Mouse (Mus musculus): Measurements from ENCODE around the gene Tmc4. TPM values are rescaled to one million over a fixed set of nuclear protein-coding genes. Genes with fewer than 3 reads are reported as not detected.
"Not testable (repeated sequence)": the region's sequence is repeated elsewhere in the genome, so short reads cannot be mapped to it uniquely, and the experiment has no call there.

Tmc4 gene
- 5.7 and 6.2 TPM in 2 replicates for polyA plus RNA-seq (2014; fragmentation: Nextera tagmentation; extraction: Ambion mirVana)

DNA sequence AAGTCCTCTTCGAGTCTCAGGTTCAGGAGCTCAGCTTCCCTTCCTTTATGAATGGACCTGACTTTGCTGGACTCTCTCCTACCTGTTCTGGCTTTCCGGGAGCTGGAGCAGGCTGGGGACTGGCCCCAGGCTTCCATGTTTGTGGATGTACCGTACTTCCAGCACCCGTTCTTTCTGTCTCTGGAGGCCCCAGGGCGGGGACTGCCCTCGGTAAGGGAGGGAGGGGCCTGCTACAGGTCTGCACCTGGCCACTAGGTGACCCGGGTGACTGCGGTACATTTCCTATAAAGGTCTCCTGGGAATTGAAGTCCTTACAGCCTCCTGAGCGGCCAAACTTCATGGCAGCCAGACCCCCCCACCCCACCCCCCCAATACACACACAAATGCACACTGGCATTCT, at the start of gene Tmc4:
Gene Tmc4, minus strand, starts transcription at position 212 of the 400 bp plus-strand sequence.
- Histone ChIP-seq H3K9ac (ENCODE audit: low read depth, low read length) (no peak within 1 kb of the TSS), H3K4me2 (no peak within 1 kb of the TSS), H3K27me3 (ENCODE audit: control insufficient read depth, insufficient read depth, low read length) (no peaks in the 10 kb centered on the region), H3K36me3 (ENCODE audit: control insufficient read depth, insufficient read depth, low read length) (peaks cover 2% of the 10 kb centered on the region; the same call in 1 of the 2 replicates), H3K27ac (ENCODE audit: low read depth, low read length) (no peak within 1 kb of the TSS), H3K4me3 (ENCODE audit: low read depth, low read length) (no peak within 1 kb of the TSS), H3K4me1 (ENCODE audit: control insufficient read depth, insufficient read depth, low read length) (no peaks in the 10 kb centered on the region), H3K9me3 (replicated peaks; ENCODE audit: control insufficient read depth, low read length) (no peaks in the 10 kb centered on the region)
- 46% methylated on average over 9 of the region's 9 CpGs for WGBS (ENCODE audit: insufficient replicate concordance)
- no peak for ATAC-seq (replicated peaks; ENCODE audit: insufficient number of reproducible peaks, low FRiP score, low TSS enrichment)

DNA sequence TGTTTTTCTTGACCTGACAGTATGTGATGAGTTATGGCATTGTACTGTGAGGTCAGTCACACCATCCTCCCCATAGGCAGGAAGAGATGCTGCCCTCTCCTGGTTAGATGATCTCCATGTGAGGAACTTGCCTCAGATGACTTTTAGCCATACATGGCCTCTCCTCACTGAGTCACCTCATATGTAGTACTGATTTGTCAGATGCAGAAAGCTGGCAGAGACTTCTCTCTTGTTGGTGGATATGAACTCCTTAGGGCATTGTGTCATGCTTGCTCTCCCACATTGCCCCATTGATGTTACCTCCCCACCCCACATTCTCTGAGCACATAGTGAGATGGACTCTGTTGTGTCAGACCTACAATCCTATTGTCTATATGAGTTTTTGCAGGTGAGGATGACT, 48.1 kb upstream of the Tmc4 start:
- H3K4me3 ChIP-seq (ENCODE audit: low read depth, low read length); H3K4me2 ChIP-seq; H3K9me3 ChIP-seq (replicated peaks; ENCODE audit: control insufficient read depth, low read length); H3K36me3 ChIP-seq (ENCODE audit: control insufficient read depth, insufficient read depth, low read length); H3K27ac ChIP-seq (ENCODE audit: low read depth, low read length); H3K9ac ChIP-seq (ENCODE audit: low read depth, low read length); H3K4me1 ChIP-seq (ENCODE audit: control insufficient read depth, insufficient read depth, low read length); ATAC-seq (replicated peaks; ENCODE audit: insufficient number of reproducible peaks, low FRiP score, low TSS enrichment); H3K27me3 ChIP-seq (ENCODE audit: control insufficient read depth, insufficient read depth, low read length): not testable (repeated sequence)

DNA sequence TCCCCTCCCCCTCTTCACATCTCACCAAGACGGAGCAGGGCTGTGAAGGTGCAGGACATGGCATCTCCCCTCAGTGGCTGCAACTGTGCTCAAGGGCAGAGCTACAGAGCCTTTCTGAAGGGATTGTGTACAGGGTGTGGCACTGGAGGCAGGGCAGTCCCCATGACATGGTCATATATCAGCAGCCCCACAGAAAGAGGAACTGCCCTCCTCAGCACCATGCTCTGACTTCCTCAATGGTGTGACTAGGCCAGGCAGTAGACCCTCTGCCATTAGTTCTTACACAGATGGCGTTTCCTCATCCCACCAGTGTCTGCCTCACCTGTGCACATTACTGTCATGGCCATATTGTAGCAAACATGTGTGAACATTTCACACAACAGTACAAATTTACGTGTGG, 42.9 kb upstream of the Tmc4 start, which contains the start of gene Pirb:
Gene Pirb, minus strand, starts transcription at position 124 of the 400 bp plus-strand sequence.
- H3K27ac ChIP-seq (ENCODE audit: low read depth, low read length); H3K4me2 ChIP-seq: not testable (repeated sequence)
- WGBS (ENCODE audit: insufficient replicate concordance), result 0% methylated on average over 1 of the region's 3 CpGs

DNA sequence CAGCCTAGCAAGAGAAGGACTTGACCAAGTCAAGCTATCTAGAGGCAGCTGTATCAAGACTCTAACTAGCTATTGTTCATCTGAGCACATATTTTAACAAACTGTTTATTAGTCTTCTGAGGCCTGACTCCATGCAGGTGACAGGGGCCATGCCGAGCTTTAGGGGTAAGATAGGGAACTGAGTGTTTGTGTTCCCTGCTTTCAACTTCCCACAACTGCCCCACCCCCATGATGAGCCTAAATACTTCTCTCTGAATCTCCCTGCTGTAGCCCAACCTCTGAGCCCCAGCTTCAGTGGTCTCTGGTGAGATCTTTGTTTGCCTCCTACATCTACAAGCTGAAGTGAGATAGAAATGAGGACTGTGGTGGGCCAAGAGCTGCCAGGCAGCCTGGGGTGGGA, 37.9 kb upstream of the Tmc4 start:
- 30% methylated on average over 1 of the region's 1 CpGs for WGBS (ENCODE audit: insufficient replicate concordance)

More for the DNA sequence above, 42.9 kb upstream of the Tmc4 start, which contains the start of gene Pirb:
- not testable (repeated sequence) for H3K27me3 ChIP-seq (ENCODE audit: control insufficient read depth, insufficient read depth, low read length); H3K4me3 ChIP-seq (ENCODE audit: low read depth, low read length); ATAC-seq (replicated peaks; ENCODE audit: insufficient number of reproducible peaks, low FRiP score, low TSS enrichment); H3K4me1 ChIP-seq (ENCODE audit: control insufficient read depth, insufficient read depth, low read length); H3K9me3 ChIP-seq (replicated peaks; ENCODE audit: control insufficient read depth, low read length); H3K36me3 ChIP-seq (ENCODE audit: control insufficient read depth, insufficient read depth, low read length); H3K9ac ChIP-seq (ENCODE audit: low read depth, low read length)

DNA sequence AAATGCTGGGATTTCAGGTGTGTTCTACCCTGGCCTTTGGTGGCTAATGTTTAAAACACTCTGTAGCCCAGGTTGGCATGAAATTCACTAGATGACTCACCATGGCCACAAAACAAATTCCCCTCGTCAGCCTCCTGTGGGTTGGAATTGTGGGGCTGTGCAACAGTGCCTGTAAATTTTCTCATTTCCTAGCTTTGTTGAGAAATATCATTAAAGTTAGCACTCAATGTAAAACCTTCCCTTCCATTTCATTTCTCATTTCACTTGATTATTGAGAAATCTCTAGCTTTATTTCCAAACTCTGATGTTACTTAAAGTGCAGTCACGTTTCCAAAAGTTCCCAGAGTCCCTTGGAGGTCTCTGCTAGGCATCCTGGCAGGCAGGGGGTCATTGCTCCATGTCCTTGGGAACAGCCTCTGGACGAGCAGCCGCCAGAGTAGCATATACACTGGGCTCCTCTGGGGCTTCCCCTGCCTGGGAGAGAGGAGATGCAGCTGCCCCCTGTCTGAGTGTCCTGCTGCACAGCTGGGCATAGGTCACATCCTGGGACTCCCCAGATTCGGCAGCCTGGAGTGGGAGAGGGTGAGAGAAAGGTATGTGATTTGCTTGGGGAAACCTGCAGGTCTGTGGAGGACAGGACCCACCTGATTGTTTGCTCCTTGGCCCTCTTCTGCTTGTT, 35.0 kb upstream of the Tmc4 start:
- no peaks in the 10 kb centered on the region for H3K4me1 ChIP-seq (ENCODE audit: control insufficient read depth, insufficient read depth, low read length)
- no peaks in the 10 kb centered on the region for H3K36me3 ChIP-seq (ENCODE audit: control insufficient read depth, insufficient read depth, low read length)
- 45% methylated on average over 5 of the region's 5 CpGs for WGBS (ENCODE audit: insufficient replicate concordance)
- no peak overlapping the region for H3K9ac ChIP-seq (ENCODE audit: low read depth, low read length)
- H3K4me2 ChIP-seq, result no peak overlapping the region
- H3K4me3 ChIP-seq (ENCODE audit: low read depth, low read length), result no peak overlapping the region
- H3K27ac ChIP-seq (ENCODE audit: low read depth, low read length), result no peak overlapping the region
- H3K27me3 ChIP-seq (ENCODE audit: control insufficient read depth, insufficient read depth, low read length), result no peaks in the 10 kb centered on the region
- no peaks in the 10 kb centered on the region for H3K9me3 ChIP-seq (replicated peaks; ENCODE audit: control insufficient read depth, low read length)
- no peak for ATAC-seq (replicated peaks; ENCODE audit: insufficient number of reproducible peaks, low FRiP score, low TSS enrichment)

More for the DNA sequence above, 37.9 kb upstream of the Tmc4 start:
- Histone ChIP-seq H3K9ac (ENCODE audit: low read depth, low read length) (no peak overlapping the region), H3K4me1 (ENCODE audit: control insufficient read depth, insufficient read depth, low read length) (no peaks in the 10 kb centered on the region), H3K27me3 (ENCODE audit: control insufficient read depth, insufficient read depth, low read length) (no peaks in the 10 kb centered on the region), H3K9me3 (replicated peaks; ENCODE audit: control insufficient read depth, low read length) (no peaks in the 10 kb centered on the region), H3K4me2 (no peak overlapping the region), H3K27ac (ENCODE audit: low read depth, low read length) (no peak overlapping the region), H3K36me3 (ENCODE audit: control insufficient read depth, insufficient read depth, low read length) (no peaks in the 10 kb centered on the region), H3K4me3 (ENCODE audit: low read depth, low read length) (no peak overlapping the region)
- ATAC-seq (replicated peaks; ENCODE audit: insufficient number of reproducible peaks, low FRiP score, low TSS enrichment), result no peak

DNA sequence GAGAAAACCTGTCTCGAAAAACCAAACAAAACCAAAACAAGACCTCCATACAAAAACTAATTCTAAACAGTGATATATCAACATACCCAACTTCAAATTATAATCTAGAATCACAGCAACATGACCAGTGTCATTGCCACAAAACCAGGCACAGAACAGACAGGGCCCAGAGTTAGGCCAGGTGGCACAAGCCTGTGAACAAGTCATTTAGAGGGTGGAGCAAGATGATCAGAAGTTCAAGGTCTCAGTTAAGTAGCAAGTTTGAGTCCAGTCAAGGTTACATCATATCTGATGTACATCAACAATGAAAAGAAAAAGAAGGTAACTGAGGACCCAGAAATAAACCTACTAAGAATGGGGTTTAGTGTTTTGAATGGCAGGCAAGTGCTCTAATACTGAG, 31.6 kb upstream of the Tmc4 start:
- Histone ChIP-seq H3K4me1 (ENCODE audit: control insufficient read depth, insufficient read depth, low read length) (peaks cover 8% of the 10 kb centered on the region), H3K36me3 (ENCODE audit: control insufficient read depth, insufficient read depth, low read length) (peaks cover 5% of the 10 kb centered on the region), H3K4me3 (ENCODE audit: low read depth, low read length) (no peak overlapping the region), H3K27me3 (ENCODE audit: control insufficient read depth, insufficient read depth, low read length) (no peaks in the 10 kb centered on the region), H3K9me3 (replicated peaks; ENCODE audit: control insufficient read depth, low read length) (no peaks in the 10 kb centered on the region), H3K4me2 (no peak overlapping the region), H3K9ac (ENCODE audit: low read depth, low read length) (no peak overlapping the region), H3K27ac (ENCODE audit: low read depth, low read length) (no peak overlapping the region)
- WGBS (ENCODE audit: insufficient replicate concordance), result 84% methylated on average over 1 of the region's 1 CpGs
- ATAC-seq (replicated peaks; ENCODE audit: insufficient number of reproducible peaks, low FRiP score, low TSS enrichment), result no peak

DNA sequence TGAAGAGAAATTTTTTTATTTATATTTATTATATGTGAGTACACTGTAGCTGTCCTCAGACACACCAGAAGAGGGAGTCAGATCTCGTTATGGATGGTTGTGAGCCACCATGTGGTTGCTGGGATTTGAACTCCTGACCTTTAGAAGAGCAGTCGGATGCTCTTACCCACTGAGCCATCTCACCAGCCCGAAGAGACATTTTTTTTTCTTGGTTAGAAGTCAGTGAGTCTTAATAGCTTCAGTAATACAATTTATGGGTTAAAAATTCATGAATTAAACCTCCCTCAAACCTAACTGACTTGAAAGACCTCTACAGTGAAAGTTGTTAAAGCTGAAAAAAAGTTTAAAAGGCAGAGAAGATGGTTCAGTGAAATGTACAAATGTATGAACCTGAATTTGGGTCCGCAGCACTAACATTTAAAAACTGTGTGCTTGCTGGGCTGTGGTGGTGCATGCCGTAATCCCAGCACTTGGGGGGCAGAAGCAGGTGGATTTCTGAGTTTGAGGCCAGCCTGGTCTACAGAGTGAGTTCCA, 31.2 kb upstream of the Tmc4 start:
- H3K27me3 ChIP-seq (ENCODE audit: control insufficient read depth, insufficient read depth, low read length); H3K9ac ChIP-seq (ENCODE audit: low read depth, low read length); H3K4me3 ChIP-seq (ENCODE audit: low read depth, low read length); H3K4me1 ChIP-seq (ENCODE audit: control insufficient read depth, insufficient read depth, low read length); H3K4me2 ChIP-seq; H3K36me3 ChIP-seq (ENCODE audit: control insufficient read depth, insufficient read depth, low read length); H3K9me3 ChIP-seq (replicated peaks; ENCODE audit: control insufficient read depth, low read length); H3K27ac ChIP-seq (ENCODE audit: low read depth, low read length); ATAC-seq (replicated peaks; ENCODE audit: insufficient number of reproducible peaks, low FRiP score, low TSS enrichment): not testable (repeated sequence)
- 36% methylated on average over 5 of the region's 5 CpGs for WGBS (ENCODE audit: insufficient replicate concordance)

DNA sequence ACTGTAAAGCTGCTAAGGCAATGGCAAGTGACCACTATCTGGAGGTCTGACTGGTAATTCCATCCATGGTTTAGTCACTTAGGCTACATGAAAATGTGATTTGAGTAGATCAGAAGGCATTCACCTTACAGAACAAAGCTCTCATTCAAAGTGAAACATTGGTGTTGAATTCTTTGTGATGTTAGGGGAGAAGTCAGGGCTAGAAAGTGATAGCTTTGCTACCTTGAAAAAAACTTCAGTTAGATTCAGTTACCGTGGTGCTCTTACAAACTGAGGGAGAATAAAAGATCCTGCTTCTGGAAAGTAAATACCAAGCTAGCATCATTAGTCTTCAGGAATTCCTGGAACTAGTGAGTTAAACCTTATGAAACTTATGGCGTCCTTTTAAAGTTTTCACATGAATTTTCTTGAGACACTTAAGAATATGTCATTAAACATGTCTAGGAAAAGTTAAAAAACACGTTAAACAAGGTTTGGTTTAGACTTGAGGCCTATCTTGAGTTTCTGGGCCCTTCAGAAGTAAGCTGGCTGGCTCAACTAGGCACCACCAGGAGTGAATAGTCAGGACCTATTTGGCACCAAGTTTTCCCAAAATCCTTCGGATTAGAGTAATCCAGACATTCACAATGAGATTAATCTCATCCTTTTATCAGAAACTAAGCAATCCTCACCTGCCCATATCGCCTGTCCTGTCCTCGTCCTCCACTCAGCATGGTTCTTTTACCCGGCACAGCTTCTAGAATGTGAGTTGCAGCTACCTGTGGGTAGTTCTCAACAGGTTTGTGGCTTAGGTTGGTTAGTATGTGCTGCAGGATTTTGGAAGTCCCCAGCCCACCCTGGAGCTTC, 30.4 kb upstream of the Tmc4 start:
- no peak overlapping the region for H3K4me2 ChIP-seq
- H3K4me3 ChIP-seq (ENCODE audit: low read depth, low read length), result no peak overlapping the region
- no peaks in the 10 kb centered on the region for H3K9me3 ChIP-seq (replicated peaks; ENCODE audit: control insufficient read depth, low read length)
- no peak overlapping the region; the same call in 1 of the 2 replicates for H3K27ac ChIP-seq (ENCODE audit: low read depth, low read length)
- peaks cover 8% of the 10 kb centered on the region for H3K4me1 ChIP-seq (ENCODE audit: control insufficient read depth, insufficient read depth, low read length)
- no peak overlapping the region for H3K9ac ChIP-seq (ENCODE audit: low read depth, low read length)
- ATAC-seq (replicated peaks; ENCODE audit: insufficient number of reproducible peaks, low FRiP score, low TSS enrichment), result no peak
- no peaks in the 10 kb centered on the region for H3K27me3 ChIP-seq (ENCODE audit: control insufficient read depth, insufficient read depth, low read length)
- H3K36me3 ChIP-seq (ENCODE audit: control insufficient read depth, insufficient read depth, low read length), result peaks cover 5% of the 10 kb centered on the region
- 30% methylated on average over 7 of the region's 7 CpGs for WGBS (ENCODE audit: insufficient replicate concordance)

Measured in heart, embryonic 11.5 days (tissue).